Mouse (Mus musculus) embryonic fibroblast, embryonic 13.5 days (primary cell): ENCODE results near the gene Prex1.

Source experiments
- CTCF ChIP-seq: IDR thresholded peaks from 2 replicates; pipeline ENCODE4 v1.5.1; 2011; ENCODE audit warnings: mild to moderate bottlenecking, control low read depth, low read length, moderate library complexity, borderline replicate concordance; ENCODE audit not compliant: insufficient read depth
- POLR2A ChIP-seq: IDR thresholded peaks from 2 replicates; pipeline ENCODE4 v1.6.1; 2011; ENCODE audit warnings: low read depth, mild to moderate bottlenecking, control low read depth, low read length, moderate library complexity

DNA sequence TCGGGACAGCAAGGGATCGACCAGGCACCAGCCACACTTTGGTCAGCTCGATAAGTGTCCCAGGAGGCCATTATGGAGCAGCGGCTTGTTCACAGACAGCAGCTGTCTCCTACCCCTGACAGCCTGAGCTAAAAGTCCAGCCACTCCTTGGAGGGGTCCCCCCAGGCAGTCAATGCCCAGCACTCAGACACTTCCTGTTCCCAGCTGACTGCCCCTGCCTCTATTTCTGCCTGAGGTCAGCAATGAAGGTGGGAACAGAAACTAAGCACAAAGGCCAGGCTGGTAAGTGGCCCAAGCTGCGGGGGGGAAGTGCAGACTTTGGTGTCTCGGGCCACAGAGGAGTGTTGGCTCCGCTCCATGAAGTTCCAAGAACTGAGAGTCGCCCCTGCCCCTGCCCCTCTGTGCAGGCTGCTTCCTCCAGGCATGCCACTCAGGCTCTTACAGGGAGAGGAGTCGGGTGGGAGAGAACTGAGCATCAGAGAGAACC is 90.5 kb downstream of the Prex1 start:
- TF ChIP-seq CTCF = no peak
- TF ChIP-seq POLR2A = no peak
